Mouse (Mus musculus) spleen, postnatal 10 days (tissue): ENCODE results near the gene Dus2.

Experiments
- DNase-seq, 2 experiments: peaks; one replicate each; pipeline ENCODE4 v3.0.0; 2021 to 2022; ENCODE audit warnings: low spot score in 2 of 2

Gene Dus2

DNA sequence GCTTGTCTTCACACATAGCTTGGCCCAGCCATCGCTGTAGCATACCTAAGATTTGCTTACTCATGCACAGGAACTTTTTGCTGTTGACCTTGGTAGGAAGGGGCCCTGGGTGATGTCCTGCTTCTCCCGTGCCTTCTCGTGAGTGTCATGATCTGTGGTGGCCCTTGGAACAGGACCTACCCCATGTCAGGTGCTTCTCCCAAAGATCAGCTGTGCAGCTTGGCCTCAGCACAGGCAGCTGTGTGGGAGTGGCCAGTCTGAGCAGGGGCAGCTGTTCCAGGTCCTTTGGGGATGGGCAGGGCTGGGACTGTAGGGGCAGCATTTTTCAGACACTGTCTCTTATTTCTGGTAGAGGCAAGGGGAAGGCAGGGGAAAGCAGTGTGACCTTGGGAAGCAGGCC lies 53.0 kb downstream of the Dus2 start:
- DNase-seq, result no peak

DNA sequence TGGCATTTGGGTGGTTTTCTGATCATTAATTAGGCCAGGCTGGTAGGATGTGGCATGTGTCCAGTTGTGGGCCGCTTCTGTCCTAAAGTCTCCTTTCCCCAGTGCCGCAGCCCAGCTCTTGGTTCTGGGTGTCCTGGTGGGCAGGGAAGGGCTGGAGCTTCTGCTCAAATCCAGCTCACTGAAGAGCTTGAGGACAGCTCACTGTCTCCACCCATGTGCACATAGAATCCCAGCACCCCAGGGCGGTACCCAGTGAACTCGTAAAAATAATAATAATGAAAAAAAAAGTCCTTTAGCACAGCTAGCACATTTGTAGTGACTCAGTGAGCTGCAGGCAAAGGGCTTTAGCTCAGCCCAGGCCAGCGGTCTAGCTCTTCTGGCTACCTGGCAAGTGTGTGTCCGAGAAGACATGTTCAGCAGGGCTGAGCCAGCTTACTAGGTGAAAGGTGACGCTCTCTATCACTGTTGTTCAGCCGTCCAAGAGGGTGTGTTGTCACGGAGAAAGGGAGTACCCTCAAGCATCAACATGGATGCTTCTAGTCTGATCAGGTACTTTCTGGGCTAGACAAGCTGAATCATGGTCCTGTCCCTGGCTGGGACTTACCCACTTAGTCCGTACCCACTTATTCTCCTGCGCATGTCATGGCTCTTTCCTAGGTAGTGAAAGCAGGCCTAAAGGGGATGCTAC lies 55.9 kb downstream of the Dus2 start:
- DNase-seq, result no peak

DNA sequence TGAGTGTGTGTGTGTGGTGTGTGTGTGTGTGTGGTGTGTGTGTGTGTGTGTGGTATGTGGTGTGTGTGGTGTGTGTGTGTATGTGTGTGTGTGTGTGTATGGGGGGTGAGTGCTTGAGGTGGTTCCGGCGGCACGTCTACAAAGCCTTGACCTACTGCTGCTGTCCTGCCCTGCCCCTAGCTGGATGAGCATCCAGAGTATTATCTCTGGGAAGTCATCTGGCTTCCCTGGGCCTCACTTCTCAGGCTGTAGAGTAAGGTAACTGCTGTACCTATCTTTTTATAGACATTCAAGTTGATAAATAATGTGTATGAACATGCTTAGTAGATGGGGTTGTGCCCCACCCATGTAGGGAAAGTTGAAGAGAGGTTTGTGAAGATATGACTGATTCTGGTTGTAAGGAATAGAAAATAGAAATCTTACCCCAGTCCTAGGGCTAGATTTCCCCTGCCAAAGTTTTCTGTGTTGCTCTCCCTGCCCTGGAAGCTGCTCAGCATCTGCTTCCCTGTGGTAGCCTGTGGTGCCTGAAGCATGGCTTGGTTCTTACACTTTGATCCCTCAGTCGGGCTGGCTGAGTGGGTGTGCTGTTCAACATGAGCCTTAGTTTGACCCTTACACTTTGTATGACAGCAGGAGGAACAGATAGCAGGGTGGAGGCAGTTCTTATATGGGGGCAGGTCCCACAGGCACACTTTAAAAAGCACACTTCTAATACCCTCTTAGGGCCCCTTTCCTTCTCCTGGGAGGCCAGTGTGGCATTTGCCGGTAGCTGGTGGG lies 56.9 kb downstream of the Dus2 start:
- DNase-seq, result no peak

DNA sequence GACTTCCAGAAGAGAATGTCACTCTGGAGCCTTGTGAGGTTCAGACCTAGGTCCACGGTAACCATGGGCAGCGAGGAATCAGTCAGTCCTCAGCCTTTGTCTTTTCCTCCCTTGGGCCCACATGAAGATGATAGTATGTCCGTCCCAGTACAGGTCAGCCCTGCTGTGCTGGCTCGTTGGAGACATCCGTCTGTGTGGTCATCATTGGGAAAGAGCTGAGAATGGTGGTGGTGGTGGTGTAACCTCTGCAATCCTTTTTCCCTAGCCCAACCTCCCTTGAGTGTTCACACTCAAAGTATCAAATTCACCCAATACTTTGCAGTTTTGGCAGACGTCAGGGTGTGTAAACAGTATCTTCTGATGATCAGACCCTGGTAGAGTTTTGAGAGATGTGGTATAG lies 58.7 kb downstream of the Dus2 start:
- DNase-seq, result no peak

DNA sequence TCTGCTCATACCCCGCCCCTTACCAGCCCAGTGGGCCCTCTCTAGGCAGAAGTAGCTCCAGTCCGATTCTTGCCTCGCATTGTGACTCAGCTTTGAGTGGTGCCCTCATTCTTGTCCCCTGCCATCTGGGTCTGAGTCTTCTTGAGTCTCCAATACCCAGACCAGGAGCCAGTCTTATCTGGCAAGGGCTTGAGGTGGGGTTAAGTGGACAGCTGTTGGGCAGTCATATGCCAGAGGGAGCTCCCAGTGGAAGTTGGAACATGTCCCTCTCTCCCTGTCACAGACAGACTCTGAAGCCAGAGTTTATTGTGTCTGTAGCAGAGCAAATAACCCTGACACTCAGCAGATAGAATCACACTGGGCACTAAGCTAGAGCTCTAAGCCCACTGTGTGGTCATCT lies 59.9 kb downstream of the Dus2 start:
- no peak for DNase-seq

DNA sequence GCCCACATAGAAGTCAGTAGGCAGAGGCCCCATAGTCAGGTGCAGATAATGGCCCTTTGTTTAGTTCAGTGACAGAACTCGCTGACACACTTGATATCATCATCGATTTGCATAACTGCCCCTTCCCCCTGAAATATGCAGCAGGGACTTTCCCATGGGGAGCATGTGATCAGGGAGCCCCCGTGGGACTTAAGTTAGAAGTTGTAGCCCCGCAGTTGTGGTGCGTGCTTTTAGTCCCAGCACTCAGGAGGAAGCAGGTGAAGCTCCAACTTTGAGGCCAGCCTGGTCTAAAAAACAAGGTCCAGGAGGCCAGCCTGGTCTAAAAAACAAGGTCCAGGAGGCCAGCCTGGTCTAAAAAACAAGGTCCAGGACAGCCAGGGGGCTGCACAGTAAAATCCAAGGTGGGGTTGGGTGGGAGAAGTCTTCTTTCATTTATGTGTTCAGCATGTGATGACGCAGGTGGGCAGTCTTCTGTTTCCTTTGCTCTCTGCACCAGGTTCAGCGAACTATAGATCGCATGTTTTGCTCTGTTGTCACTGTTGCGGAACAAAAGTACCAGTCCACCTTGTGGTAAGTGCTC lies 61.5 kb downstream of the Dus2 start:
- peak in 1 of 2 experiments; percentile 75 for DNase-seq

DNA sequence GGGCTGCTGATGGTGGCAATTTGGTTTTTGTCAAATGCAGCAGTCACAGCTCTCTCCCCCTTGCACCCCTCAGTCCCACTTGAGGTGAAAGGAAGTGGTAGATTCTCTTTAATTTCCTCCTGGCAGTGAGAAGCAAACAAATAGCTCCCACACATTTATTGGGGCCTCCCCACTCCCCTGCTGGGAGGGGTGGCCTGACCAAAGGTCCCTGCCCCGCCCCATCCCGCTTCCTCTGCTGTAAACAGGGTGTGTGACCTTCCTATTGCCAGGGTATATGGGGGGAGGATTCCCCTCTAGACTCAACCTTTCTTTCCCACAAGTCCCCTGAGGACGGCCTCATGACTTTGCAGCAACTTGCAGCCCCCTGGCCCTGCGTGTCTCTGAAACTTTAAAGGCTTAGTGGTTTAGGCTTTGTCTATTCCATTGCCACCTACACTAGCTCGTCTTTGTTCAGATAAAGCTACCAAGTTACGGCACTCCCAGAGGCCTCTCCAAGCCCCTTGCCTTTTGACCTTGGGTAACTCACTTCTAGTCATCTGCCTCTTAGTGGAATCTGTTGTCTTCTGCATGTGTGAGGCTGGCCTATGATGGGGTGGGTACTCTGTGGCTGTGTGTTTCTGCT lies 63.2 kb downstream of the Dus2 start:
- peak; percentile 47 to 87 for DNase-seq

DNA sequence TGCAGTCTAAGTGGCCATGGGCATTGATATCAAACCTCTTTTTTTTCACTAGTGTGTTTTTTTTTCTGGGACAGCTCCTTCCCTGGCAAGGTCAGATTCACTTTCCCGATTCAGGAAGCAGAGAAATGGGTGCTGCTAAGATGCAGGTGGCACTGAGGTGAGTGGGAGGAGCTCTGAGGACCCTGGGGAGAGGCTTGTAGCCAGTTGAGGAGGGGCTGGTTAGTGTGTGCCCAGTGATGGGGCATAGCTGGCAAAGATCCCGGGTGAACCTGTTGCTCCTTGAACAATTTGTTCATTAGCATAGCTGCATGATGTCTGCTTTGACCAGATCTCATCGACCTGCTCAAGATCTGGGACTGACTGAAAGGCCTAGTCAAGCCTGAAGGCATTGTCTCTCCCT lies 63.9 kb downstream of the Dus2 start:
- peak in 1 of 2 experiments; percentile 53 for DNase-seq

DNA sequence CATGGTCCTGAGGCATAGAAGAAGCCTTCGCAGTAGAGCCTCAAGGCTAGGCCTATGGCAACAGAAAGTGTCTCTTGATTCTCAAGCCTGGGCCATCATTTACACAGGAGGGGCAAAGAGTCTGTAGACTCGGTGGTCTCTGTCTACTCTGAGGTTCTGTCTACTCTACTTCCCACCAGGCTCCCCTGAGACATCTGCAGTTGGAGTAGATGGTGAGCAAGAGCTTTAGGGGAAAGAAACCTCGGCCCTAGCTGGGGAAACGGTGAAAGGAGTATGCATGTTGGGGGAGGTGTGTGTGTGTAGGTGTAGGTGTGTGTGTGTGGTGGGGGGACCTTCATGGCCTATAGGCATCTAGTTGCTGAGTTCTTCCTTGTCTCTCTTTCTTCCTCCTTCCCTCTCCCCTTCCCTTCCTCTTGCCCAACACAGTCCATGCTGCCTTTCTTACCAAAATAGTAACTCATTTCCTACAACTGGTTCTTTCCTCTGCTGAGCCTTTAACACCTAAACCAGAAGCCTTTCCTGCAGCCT lies 65.4 kb downstream of the Dus2 start:
- DNase-seq, result no peak

DNA sequence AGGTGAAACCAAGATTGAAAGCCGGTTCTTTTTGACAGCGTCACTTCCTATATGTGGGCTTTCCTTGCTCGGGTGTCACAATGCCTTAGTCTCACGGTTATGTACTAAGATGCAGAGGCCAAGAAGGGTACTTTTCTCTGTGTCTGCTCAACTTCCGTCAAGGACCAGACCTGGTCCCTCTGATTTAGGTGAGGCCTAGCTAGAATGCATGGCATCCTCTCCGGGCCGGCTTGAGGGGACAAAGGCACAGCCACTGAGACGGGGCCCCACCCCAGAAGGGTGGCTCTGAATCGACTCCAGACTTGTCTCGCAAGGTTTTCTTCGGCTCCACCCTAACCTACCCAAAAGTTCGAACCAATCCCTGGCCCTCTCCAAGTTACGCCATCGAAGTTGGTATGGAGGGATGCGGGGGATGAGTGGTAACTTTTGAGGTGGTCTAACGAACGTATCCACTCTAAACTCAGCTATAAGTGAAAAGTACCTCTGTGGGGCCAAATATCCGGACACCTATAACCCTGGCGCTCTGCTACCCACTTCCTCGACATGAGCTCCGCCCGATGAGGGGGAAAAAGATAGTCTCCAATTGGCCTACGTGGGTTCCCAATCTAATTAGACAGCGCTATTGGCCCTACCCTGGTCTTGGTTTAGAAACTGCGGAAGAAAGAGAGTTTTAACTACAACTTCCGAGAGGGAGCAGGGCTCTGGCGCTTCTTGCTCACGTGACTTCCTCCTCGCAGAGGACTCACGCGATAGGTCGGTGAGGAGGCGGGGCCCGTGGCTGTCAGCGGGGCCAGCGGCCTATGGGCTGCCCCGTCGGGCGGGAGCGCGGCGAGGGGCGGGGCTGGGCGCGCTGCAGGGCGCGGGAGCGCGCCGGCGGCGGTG lies 67.8 kb downstream of the Dus2 start, which contains the start of gene Nfatc3:
Nfatc3 (plus strand) TSS at position 110 of the 882 bp plus-strand sequence.
- peak; percentile 74 to 98 for DNase-seq

DNA sequence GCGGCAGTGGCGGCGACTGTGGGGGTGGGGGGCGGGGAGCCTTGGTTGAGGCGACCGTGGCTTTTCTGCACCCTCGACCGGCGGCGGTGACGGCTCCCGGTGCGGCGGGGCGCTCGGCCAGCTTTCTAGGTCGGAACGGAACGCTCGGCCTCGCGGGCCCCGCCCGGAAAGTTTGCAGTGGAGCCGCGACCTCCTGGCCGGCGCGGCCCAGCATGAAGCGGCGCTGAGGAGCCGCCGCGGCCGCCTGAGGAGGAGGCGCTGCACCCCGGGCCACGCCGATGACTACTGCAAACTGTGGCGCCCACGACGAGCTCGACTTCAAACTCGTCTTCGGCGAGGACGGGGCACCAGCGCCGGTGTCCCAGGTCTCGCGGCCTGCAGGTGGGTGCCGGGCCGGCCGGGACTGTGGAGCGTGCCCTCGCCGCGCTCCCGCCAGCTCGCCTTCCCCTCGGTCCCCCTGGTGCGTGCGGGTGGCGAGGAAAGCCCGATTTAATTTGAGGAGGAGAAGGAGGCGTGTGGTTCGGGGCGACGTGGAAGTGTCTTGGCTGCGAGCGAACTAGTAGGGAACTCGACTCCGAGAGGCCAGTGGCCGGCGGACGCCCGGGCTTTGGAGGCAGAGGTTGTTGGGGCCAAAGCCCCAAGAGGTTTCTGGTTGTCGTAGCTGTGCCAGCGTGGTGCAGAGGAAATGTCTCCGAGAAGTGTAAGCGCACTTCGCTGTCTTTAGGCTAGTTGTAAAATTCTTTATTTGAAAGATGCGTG lies 68.7 kb downstream of the Dus2 start:
- DNase-seq, result peak; percentile 71 to 90

DNA sequence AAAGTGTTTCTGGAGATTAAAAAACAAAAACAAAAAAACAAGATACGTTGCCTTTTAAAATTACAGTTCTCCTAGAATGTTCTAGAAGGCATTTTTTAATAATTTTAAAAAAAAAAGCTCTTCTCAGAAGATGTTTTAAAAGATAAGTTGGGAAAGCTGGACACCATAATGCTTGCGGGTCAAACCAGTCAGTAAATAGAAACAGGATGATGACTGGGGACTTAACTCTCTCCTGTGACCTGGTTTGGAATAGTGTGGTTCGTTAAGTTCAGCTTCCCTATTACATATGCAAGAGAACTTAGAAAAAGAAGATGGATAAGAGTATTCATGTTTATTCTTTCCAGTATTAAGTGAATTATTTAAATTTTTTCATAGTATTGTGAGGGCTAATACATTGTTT lies 69.4 kb downstream of the Dus2 start:
- no peak for DNase-seq

DNA sequence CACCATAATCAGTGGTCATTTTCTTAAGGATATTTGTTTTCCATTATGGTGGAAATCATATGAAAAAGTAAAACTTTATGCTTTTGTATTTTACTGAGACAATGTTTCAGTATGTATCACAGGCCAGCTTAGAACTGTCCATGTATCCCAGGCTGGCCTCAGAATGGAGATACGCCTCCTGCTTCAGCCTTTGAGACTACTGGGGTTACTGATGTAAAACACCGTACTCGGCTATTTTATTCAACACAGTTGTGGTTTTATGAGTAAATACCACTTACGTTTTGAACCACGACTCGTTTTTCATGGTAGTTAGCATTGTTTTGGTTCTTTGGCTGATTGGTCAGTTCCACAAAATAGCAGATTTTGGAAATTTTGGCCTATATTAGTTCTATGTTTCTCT lies 70.5 kb downstream of the Dus2 start:
- DNase-seq, result no peak

DNA sequence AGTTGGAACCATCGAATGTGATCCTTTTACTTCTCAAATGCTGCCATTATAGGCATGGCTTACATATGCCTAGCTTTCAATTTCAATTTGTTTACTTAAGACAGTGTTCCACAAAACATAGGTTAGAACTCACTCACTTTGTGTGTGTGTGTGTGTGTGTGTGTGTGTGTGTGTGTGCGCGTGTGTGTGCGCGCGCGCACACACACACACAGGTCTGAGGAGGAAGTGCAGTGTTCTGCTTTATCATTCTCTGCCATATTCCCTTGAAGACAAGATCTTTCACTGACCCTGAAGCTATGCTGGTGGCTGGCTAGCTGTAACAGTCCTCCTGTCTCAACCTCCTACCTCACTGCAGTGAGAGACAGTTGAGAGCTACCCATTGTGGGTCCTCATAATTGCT lies 71.9 kb downstream of the Dus2 start:
- no peak for DNase-seq

DNA sequence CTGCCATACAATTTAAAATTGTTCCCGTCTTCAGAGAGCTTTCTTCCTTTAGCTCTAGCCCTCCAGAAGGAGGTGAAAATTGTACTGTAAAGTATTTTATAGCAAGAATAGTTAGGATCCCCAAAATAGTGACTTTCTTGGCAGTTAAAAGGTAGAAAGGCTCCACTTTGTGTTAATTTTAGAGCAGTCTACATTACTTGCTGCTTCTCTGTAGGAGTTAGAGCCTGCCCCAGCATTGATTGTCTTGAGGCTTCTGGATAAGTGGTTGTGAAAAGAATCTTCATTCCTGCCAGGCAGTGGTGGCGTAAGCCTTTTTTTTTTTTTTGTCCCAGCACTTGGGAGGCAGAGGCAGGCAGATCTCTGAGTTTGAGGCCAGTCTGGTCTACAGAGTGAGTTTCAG lies 75.6 kb downstream of the Dus2 start:
- DNase-seq, result no peak

DNA sequence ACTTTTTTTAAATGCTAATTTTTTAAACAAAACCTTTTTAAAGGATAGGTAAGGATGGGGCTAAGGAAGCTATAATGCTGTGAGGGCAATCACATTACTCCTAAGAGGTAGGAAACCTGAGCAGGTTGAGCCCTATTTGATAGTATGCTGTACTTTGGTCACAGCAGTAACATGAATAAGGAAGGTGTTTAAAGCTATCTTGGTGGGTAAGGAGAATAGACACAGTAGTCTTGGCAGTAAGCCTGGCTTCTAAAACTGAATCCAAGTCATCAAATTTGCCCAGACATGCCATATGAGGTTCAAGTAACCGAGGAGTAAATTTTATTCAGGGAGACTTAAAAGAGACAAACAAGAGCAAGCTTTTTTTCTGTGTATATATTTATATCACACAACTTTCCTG lies 78.4 kb downstream of the Dus2 start:
- no peak for DNase-seq

DNA sequence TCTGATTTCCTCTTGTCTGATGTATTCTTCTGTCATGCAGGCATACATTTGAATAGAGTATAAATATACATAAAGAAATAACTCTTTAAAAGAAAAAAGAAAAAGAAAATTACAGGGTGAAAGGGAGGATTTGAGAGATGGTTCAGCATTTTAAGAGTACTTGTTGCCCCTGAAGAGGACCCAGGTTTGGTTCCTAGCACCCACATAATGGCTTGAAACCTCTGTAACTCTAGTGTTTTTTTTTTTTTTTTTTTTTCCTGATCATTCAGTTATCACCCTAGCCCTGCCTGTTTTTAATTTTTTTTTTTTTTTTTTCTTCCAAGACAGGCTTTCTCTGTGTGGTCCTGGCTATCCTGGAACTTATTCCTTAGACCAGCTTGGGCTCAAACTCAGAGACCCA lies 81.0 kb downstream of the Dus2 start:
- no peak for DNase-seq

DNA sequence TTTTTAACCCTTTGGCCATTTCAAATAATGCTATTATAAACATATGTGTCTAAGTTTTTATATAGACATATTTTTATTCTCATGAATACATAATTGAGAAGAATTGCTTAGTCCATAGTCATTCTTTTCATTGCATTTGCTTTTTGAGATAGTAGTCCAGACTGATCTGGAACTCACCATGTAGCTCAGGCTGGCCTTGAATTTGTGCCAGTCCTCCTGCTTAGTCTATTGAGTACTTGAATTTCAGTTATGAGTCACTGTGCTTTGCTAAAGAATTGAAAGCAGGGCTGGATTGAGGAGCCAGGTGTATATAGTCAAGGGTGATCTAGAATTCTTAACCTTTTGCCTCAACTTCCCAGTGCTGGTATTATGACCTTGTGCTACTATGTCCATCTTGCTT lies 83.1 kb downstream of the Dus2 start:
- DNase-seq, result no peak

DNA sequence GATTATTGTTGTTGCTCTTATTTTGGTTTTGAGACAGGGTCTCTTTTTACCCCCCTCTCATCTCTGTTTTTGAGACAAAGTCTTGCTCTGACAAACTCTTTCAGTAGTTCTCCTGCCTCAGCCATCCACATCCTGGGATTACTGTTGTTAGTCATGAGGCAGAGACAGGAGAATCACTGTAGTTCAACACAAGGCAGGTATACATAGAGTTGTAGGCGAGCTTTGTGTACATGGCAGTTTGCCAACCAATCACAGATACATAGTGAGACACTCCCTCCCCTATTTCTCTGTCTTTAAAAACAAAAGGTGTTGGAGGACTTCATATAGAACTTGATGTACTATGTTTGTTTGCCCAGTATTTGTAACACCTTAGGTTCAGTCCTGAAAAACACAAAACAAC lies 83.5 kb downstream of the Dus2 start:
- DNase-seq, result no peak

DNA sequence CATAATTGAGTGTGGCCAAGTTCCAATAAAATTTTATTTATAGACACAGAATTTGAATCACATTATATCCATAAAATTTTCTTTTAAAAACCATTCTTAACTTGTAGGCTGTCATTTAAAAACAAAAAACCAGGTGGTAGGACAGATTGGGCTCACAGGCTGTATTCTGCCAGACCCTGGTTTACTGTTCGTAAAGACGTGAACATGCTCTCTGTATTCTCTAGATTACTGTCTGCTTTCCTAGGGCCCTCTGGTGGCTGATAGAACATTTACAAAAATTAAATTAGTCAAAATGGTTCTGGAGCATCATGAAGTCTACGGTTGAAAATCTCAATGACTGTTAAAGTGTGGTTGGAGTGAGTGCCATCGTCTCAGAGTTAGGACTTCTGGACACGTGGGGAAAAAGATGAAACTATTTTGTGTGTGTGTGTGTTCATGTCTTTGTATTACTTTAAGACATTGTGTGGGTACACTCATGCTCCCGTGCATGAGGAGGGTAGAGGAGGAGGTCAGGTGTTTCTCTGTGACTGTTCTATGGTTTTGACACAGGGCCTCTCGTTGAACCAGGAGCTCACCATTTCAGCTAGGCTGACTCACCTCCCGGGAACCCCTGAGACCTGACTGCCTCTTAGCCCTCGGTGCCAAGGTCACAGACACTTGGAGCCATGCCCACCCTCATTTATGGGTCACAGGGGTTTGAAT lies 84.2 kb downstream of the Dus2 start:
- peak in 1 of 2 experiments; percentile 18 for DNase-seq
